Mouse (Mus musculus) brown adipose tissue, adult 24 weeks (tissue): Measurements from ENCODE around the gene 1700023F06Rik. TPM values are rescaled to one million over a fixed set of nuclear protein-coding genes. Genes with fewer than 3 reads are reported as not detected.

ENCODE experiments used
- H3K27ac ChIP-seq: fragments of 200-500 bp; replicated peaks from 2 replicates; pipeline ENCODE4 v1.5.1; 2012; ENCODE audit warnings: low read depth, mild to moderate bottlenecking, low read length
- H3K4me1 ChIP-seq: fragments of 200-500 bp; 2 replicates; pipeline ENCODE4 v1.6.1; 2012; ENCODE audit warnings: low read length, mixed read lengths; ENCODE audit not compliant: control insufficient read depth, insufficient read depth, insufficient read length
- H3K4me3 ChIP-seq: fragments of 200-500 bp; 2 replicates; pipeline ENCODE4 v1.5.1; 2012; ENCODE audit warnings: low read depth, mild to moderate bottlenecking, low read length, moderate library complexity; ENCODE audit not compliant: insufficient read depth
- polyA plus RNA-seq: library from polyadenylated mRNA; stranded (reverse); fragments of >200 nt; gene quantifications from 2 replicates; pipeline ENCODE4 v1.2.4, GENCODE M21; 2012; ENCODE audit not compliant: missing spikeins, insufficient read depth, insufficient read length

1700023F06Rik gene
- polyA plus RNA-seq, 1 experiment, result not detected

GRCm38 (mm10) chr11:103170494-103171285, 37.7 kb downstream of the 1700023F06Rik start, which contains the start of gene Fmnl1:
Fmnl1 (plus strand) TSS chr11:103171107.
- peak within 1 kb of the TSS; percentile 75 for H3K4me3 ChIP-seq
- peak within 1 kb of the TSS; percentile 71 for H3K27ac ChIP-seq

GRCm38 (mm10) chr11:103170111-103170493, 38.3 kb downstream of the 1700023F06Rik start:
- Histone ChIP-seq H3K27ac (no peak overlapping the region), H3K4me1 (peaks cover 7% of the 10 kb centered on the region), H3K4me3 (peak overlapping the region; percentile 75)

More at GRCm38 (mm10) chr11:103170494-103171285, 37.7 kb downstream of the 1700023F06Rik start, which contains the start of gene Fmnl1:
- peaks cover 7% of the 10 kb centered on the region for H3K4me1 ChIP-seq

GRCm38 (mm10) chr11:103169664-103170063, 38.7 kb downstream of the 1700023F06Rik start:
- no peak overlapping the region for H3K4me3 ChIP-seq
- peaks cover 7% of the 10 kb centered on the region for H3K4me1 ChIP-seq
- no peak overlapping the region for H3K27ac ChIP-seq

- no peak overlapping the region for H3K4me3 ChIP-seq
- H3K27ac ChIP-seq, result no peak overlapping the region
- peaks cover 1% of the 10 kb centered on the region; the same call in 1 of the 2 replicates for H3K4me1 ChIP-seq
Measured at GRCm38 (mm10) chr11:103168690-103169390, 39.5 kb downstream of the 1700023F06Rik start.

- 0 out of 2 replicates have a peak overlapping the region, but pooled peaks have one; percentile 48 for H3K27ac ChIP-seq
Measured at GRCm38 (mm10) chr11:103164391-103164790, 44.0 kb downstream of the 1700023F06Rik start.

GRCm38 (mm10) chr11:103162132-103162531, 46.2 kb downstream of the 1700023F06Rik start:
- H3K4me1 ChIP-seq, result peaks cover 2% of the 10 kb centered on the region; the same call in 1 of the 2 replicates
- H3K27ac ChIP-seq, result no peak overlapping the region
- H3K4me3 ChIP-seq, result no peak overlapping the region

More at GRCm38 (mm10) chr11:103164391-103164790, 44.0 kb downstream of the 1700023F06Rik start:
- Histone ChIP-seq H3K4me1 (no peaks in the 10 kb centered on the region), H3K4me3 (peak overlapping the region; percentile 59)

GRCm38 (mm10) chr11:103161449-103161848, 46.9 kb downstream of the 1700023F06Rik start:
- Histone ChIP-seq H3K27ac (no peak overlapping the region), H3K4me1 (peaks cover 2% of the 10 kb centered on the region; the same call in 1 of the 2 replicates), H3K4me3 (no peak overlapping the region)

- Histone ChIP-seq H3K4me3 (no peak overlapping the region), H3K27ac (no peak overlapping the region), H3K4me1 (peaks cover 2% of the 10 kb centered on the region; the same call in 1 of the 2 replicates)
Measured at GRCm38 (mm10) chr11:103160738-103161137, 47.6 kb downstream of the 1700023F06Rik start.

- Histone ChIP-seq H3K4me3 (peak overlapping the region; percentile 43), H3K4me1 (peaks cover 2% of the 10 kb centered on the region; the same call in 1 of the 2 replicates), H3K27ac (peak overlapping the region; percentile 48)
Measured at GRCm38 (mm10) chr11:103158621-103159478, 49.5 kb downstream of the 1700023F06Rik start.

GRCm38 (mm10) chr11:103149771-103150170, 58.6 kb downstream of the 1700023F06Rik start:
- Histone ChIP-seq H3K4me3 (no peak overlapping the region), H3K27ac (no peak overlapping the region), H3K4me1 (peaks cover 1% of the 10 kb centered on the region)

Other genes with a start within 250 kb of the 1700023F06Rik start
- 52.6 and 57.2 TPM in 2 replicates for gene Nmt1, start 180.4 kb downstream of the 1700023F06Rik start, polyA plus RNA-seq
- 25.6 and 25.9 TPM in 2 replicates for gene Dcakd, start 180.2 kb downstream of the 1700023F06Rik start, polyA plus RNA-seq
- 6.1 and 6.2 TPM in 2 replicates for gene Plcd3, start 106.9 kb downstream of the 1700023F06Rik start, polyA plus RNA-seq
- 95.3 and 183 TPM in 2 replicates for gene Acbd4, start 106.9 kb downstream of the 1700023F06Rik start, polyA plus RNA-seq
- 36.0 and 40.8 TPM in 2 replicates for gene Hexim1, start 92.3 kb downstream of the 1700023F06Rik start, polyA plus RNA-seq
- 3.2 and 4.2 TPM in 2 replicates for gene Hexim2, start 76.1 kb downstream of the 1700023F06Rik start, polyA plus RNA-seq
- gene Fmnl1, start 37.5 kb downstream of the 1700023F06Rik start, polyA plus RNA-seq, result 2.8 and 3.8 TPM in 2 replicates
- not detected in 2 replicates for gene Spata32, start 9.9 kb upstream of the 1700023F06Rik start, polyA plus RNA-seq
- gene Map3k14, start 58.9 kb upstream of the 1700023F06Rik start, polyA plus RNA-seq, result 1.5 and 3.8 TPM in 2 replicates
- gene Arhgap27, start 155.1 kb upstream of the 1700023F06Rik start, polyA plus RNA-seq, result 3.8 and 6.9 TPM in 2 replicates
- gene Plekhm1, start 204.1 kb upstream of the 1700023F06Rik start, polyA plus RNA-seq, result 13.4 and 14.6 TPM in 2 replicates